Mouse (Mus musculus): ENCODE measurements around the gene Epn1.

GRCm38 (mm10) chr7:5060944-5061773, 18.9 kb upstream of the Epn1 start:
- no peak for TF ChIP-seq TAL1 (conservative IDR thresholded peaks at IDR 0.05; ENCODE audit: low read depth, low read length)
- TF ChIP-seq CTCF (IDR thresholded peaks at IDR 0.05; ENCODE audit: low read depth, low read length) = no peak
- no peak for TF ChIP-seq POLR2AphosphoS5 (IDR thresholded peaks at IDR 0.05; ENCODE audit: insufficient replicate concordance, low read depth, low read length)
- TF ChIP-seq GATA1 (IDR thresholded peaks at IDR 0.05; ENCODE audit: borderline replicate concordance, low read length) = no peak

All from G1E (cell line).